Mouse (Mus musculus): Measurements from ENCODE around the gene Hyou1. TPM values are rescaled to one million over a fixed set of nuclear protein-coding genes. Genes with fewer than 3 reads are reported as not detected.
"Not testable (repeated sequence)": the region's sequence is repeated elsewhere in the genome, so short reads cannot be mapped to it uniquely, and the experiment has no call there.

The Hyou1 gene
- polyA plus RNA-seq, 2 experiments: 28.5 to 64.4 TPM

DNA sequence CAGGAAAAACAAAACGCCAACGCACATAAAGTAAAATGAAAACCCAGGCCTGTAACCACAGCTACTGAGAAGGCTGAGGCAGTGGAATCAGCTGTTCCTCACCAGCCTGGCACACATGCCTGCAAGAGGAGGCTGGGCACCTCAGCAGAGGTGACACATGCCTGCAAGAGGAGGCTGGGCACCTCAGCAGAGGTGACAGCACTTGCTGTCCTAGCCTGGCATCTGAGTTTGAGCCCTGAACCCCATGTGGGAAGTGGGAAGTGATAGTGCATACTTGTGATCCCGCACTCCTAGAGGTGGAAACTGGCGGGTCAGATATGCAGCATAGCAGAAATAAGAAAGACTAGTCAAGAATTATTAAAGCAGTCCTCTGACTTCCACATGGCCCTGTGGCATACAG, 27.9 kb upstream of the Hyou1 start:
- TF ChIP-seq POLR2A (IDR thresholded peaks at IDR 0.05; ENCODE audit: borderline replicate concordance, extremely low read depth, insufficient read depth, insufficient read length): no peak
- Histone ChIP-seq H3K27me3 (ENCODE audit: control insufficient read depth, insufficient read depth, low read length) (no peaks in the 10 kb centered on the region), H3K36me3 (ENCODE audit: control insufficient read depth, insufficient read depth, low read length) (peaks cover 97% of the 10 kb centered on the region), H3K27ac (replicated peaks; ENCODE audit: low read depth, low read length) (no peak overlapping the region), H3K4me2 (replicated peaks; ENCODE audit: low read depth, low read length, severe bottlenecking) (no peak overlapping the region), H3K4me1 (ENCODE audit: control insufficient read depth, insufficient read depth, low read length) (no peaks in the 10 kb centered on the region), H3K4me3 (replicated peaks; ENCODE audit: low read length) (no peak overlapping the region), H3K9me3 (ENCODE audit: control insufficient read depth, low read length) (no peaks in the 10 kb centered on the region), H3K9ac (ENCODE audit: low read depth, low read length, severe bottlenecking) (no peak overlapping the region)
- no peak for DNase-seq (ENCODE audit: low spot score)
- WGBS: 94% methylated on average over 4 of the region's 4 CpGs
- no peak for ATAC-seq (ENCODE audit: low FRiP score, low read depth)

DNA sequence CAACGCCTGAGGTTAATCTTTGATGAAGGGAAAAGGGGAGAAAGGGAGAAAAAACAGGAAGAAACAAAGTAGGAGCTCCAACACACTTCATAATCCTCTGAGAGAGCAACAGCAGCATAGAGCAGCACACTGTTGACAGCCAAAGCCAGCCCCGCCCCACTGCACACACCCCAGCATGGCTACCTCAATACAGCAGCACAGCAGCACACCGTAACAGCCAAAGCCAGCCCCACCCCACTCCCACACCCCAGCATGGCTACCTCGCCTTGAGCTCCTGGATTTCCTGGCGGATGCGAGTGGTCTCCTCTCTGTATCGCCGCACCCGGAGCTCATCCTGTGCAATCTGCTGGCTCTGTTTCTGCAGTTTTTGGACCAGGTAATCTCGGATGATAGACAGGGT, 27.0 kb upstream of the Hyou1 start:
- H3K4me1 ChIP-seq (ENCODE audit: control insufficient read depth, insufficient read depth, low read length): no peaks in the 10 kb centered on the region
- 92% methylated on average over 10 of the region's 10 CpGs for WGBS
- no peak overlapping the region for H3K4me2 ChIP-seq (replicated peaks; ENCODE audit: low read depth, low read length, severe bottlenecking)
- no peak overlapping the region for H3K27ac ChIP-seq (replicated peaks; ENCODE audit: low read depth, low read length)
- H3K4me3 ChIP-seq (replicated peaks; ENCODE audit: low read length): no peak overlapping the region
- no peaks in the 10 kb centered on the region for H3K9me3 ChIP-seq (ENCODE audit: control insufficient read depth, low read length)
- no peaks in the 10 kb centered on the region for H3K27me3 ChIP-seq (ENCODE audit: control insufficient read depth, insufficient read depth, low read length)
- H3K36me3 ChIP-seq (ENCODE audit: control insufficient read depth, insufficient read depth, low read length): peaks cover 98% of the 10 kb centered on the region
- TF ChIP-seq POLR2A (IDR thresholded peaks at IDR 0.05; ENCODE audit: borderline replicate concordance, extremely low read depth, insufficient read depth, insufficient read length): no peak
- ATAC-seq (ENCODE audit: low FRiP score, low read depth): no peak
- no peak for DNase-seq (ENCODE audit: low spot score)
- H3K9ac ChIP-seq (ENCODE audit: low read depth, low read length, severe bottlenecking): no peak overlapping the region

GRCm38 (mm10) chr9:44353142-44353541, 26.1 kb upstream of the Hyou1 start:
- 86% methylated on average over 6 of the region's 6 CpGs for WGBS
- no peak overlapping the region for H3K4me3 ChIP-seq (replicated peaks; ENCODE audit: low read length)
- DNase-seq (ENCODE audit: low spot score) (no peak), ATAC-seq (ENCODE audit: low FRiP score, low read depth) (no peak)
- H3K9me3 ChIP-seq (ENCODE audit: control insufficient read depth, low read length): no peaks in the 10 kb centered on the region
- no peaks in the 10 kb centered on the region for H3K27me3 ChIP-seq (ENCODE audit: control insufficient read depth, insufficient read depth, low read length)
- H3K9ac ChIP-seq (ENCODE audit: low read depth, low read length, severe bottlenecking): no peak overlapping the region
- no peak for TF ChIP-seq POLR2A (IDR thresholded peaks at IDR 0.05; ENCODE audit: borderline replicate concordance, extremely low read depth, insufficient read depth, insufficient read length)
- H3K27ac ChIP-seq (replicated peaks; ENCODE audit: low read depth, low read length): no peak overlapping the region
- H3K4me2 ChIP-seq (replicated peaks; ENCODE audit: low read depth, low read length, severe bottlenecking): no peak overlapping the region
- H3K36me3 ChIP-seq (ENCODE audit: control insufficient read depth, insufficient read depth, low read length): peaks cover 97% of the 10 kb centered on the region
- no peaks in the 10 kb centered on the region for H3K4me1 ChIP-seq (ENCODE audit: control insufficient read depth, insufficient read depth, low read length)

DNA sequence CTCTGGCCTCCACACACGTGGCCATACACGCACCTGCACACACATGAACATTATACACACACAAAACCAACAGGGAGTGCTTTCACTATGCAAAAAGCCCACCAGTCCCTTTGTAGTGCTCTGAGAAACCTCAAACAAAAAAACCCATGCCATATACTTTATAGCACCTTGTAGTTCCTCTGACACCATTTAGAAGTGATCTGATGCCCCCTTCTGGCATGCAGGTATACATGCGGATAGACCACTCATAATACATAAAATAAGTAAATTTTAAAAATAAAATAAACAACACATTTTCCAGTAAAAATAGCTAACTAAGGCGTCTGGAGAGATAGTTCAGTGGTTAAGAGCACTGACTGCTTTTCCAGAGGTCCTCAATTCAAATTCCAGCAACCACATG, 22.1 kb upstream of the Hyou1 start:
- H3K36me3 ChIP-seq (ENCODE audit: control insufficient read depth, insufficient read depth, low read length): peaks cover 72% of the 10 kb centered on the region
- 72% methylated on average over 4 of the region's 4 CpGs for WGBS
- DNase-seq (ENCODE audit: low spot score): no peak

DNA sequence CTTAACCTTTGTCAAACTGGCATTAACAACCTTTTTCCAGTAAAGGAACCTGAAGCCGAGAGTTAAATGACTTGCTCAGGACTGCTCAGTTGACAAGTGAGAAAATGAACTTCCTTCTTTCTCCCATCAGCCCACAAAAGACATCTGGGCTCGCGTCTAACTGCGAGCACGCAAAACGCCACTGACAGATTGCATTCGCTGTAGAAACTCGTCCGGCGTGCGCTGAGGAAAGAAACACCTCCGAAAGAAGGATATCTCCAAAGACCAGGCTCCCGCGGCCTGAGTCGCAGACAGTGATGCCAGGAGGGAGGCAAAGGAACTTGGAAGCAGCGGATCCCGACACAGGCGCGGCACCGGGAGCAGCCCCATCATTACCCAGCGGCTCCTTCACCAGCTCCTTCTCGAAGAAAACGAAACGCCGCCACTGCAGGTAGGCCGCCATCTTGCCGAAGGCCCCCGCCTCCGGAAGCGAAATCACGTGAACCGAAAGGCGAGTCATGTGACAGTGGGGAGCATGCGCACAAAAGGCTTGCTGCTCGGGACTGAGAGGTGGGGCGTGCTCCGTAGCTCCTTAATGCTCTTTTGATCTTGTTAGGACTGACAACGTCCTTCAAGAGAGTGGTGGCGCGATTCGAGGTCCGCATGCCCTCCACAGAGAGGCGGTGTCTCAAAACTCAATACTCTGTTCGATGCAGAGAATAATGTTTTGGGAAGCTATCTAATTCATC, 17.9 kb upstream of the Hyou1 start, which contains the start of gene Vps11:
Gene Vps11, minus strand, starts transcription at position 481 of the 728 bp plus-strand sequence.
- Histone ChIP-seq H3K36me3 (ENCODE audit: control insufficient read depth, insufficient read depth, low read length) (peaks cover 31% of the 10 kb centered on the region), H3K4me1 (ENCODE audit: control insufficient read depth, insufficient read depth, low read length) (peaks cover 6% of the 10 kb centered on the region; the same call in 1 of the 2 replicates), H3K9me3 (ENCODE audit: control insufficient read depth, low read length) (no peaks in the 10 kb centered on the region), H3K9ac (ENCODE audit: low read depth, low read length, severe bottlenecking) (peak within 1 kb of the TSS; percentile 75), H3K27me3 (ENCODE audit: control insufficient read depth, insufficient read depth, low read length) (no peaks in the 10 kb centered on the region), H3K27ac (replicated peaks; ENCODE audit: low read depth, low read length) (0 out of 2 replicates have a peak within 1 kb of the TSS, but pooled peaks have one; percentile 30), H3K4me2 (replicated peaks; ENCODE audit: low read depth, low read length, severe bottlenecking) (peak within 1 kb of the TSS; percentile 72), H3K4me3 (replicated peaks; ENCODE audit: low read length) (peak within 1 kb of the TSS; percentile 87)
- DNase-seq (ENCODE audit: low spot score) (peak; percentile 96), ATAC-seq (ENCODE audit: low FRiP score, low read depth) (peak; percentile 95)
- TF ChIP-seq POLR2A (IDR thresholded peaks at IDR 0.05; ENCODE audit: borderline replicate concordance, extremely low read depth, insufficient read depth, insufficient read length): peak; percentile 49; the same call in 1 of the 2 replicates
- WGBS: under 1% methylated on average over 44 of the region's 44 CpGs

More for the DNA sequence above, 22.1 kb upstream of the Hyou1 start:
- Histone ChIP-seq H3K9me3 (ENCODE audit: control insufficient read depth, low read length) (no peaks in the 10 kb centered on the region), H3K27ac (replicated peaks; ENCODE audit: low read depth, low read length) (no peak overlapping the region), H3K4me1 (ENCODE audit: control insufficient read depth, insufficient read depth, low read length) (peaks cover 6% of the 10 kb centered on the region; the same call in 1 of the 2 replicates), H3K4me2 (replicated peaks; ENCODE audit: low read depth, low read length, severe bottlenecking) (no peak overlapping the region), H3K9ac (ENCODE audit: low read depth, low read length, severe bottlenecking) (no peak overlapping the region), H3K4me3 (replicated peaks; ENCODE audit: low read length) (no peak overlapping the region), H3K27me3 (ENCODE audit: control insufficient read depth, insufficient read depth, low read length) (no peaks in the 10 kb centered on the region)
- no peak for ATAC-seq (ENCODE audit: low FRiP score, low read depth)
- TF ChIP-seq POLR2A (IDR thresholded peaks at IDR 0.05; ENCODE audit: borderline replicate concordance, extremely low read depth, insufficient read depth, insufficient read length): no peak

DNA sequence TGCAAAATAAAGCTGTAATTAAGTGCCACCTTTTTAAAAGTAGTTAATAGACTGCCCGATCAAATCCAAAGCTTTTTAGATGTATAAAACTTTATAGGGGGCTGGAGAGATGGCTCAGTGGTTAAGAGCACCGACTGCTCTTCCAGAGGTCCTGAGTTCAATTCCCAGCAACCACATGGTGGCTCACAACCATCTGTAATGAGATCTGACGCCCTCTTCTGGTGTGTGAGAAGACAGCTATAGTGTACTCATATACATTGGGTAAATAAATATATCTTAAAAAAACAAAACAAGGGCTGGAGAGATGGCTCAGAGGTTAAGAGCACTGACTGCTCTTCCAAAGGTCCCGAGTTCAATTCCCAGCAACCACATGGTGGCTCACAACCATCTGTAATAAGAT, 17.4 kb upstream of the Hyou1 start:
- DNase-seq (ENCODE audit: low spot score); H3K4me1 ChIP-seq (ENCODE audit: control insufficient read depth, insufficient read depth, low read length); H3K9me3 ChIP-seq (ENCODE audit: control insufficient read depth, low read length); H3K27me3 ChIP-seq (ENCODE audit: control insufficient read depth, insufficient read depth, low read length): not testable (repeated sequence)
- Histone ChIP-seq H3K4me3 (replicated peaks; ENCODE audit: low read length) (peak overlapping the region; percentile 87), H3K36me3 (ENCODE audit: control insufficient read depth, insufficient read depth, low read length) (peaks cover 25% of the 10 kb centered on the region), H3K4me2 (replicated peaks; ENCODE audit: low read depth, low read length, severe bottlenecking) (peak overlapping the region; percentile 72), H3K9ac (ENCODE audit: low read depth, low read length, severe bottlenecking) (0 out of 2 replicates have a peak overlapping the region, but pooled peaks have one; percentile 75), H3K27ac (replicated peaks; ENCODE audit: low read depth, low read length) (0 out of 2 replicates have a peak overlapping the region, but pooled peaks have one; percentile 9)
- 33% methylated on average over 4 of the region's 4 CpGs for WGBS
- ATAC-seq (ENCODE audit: low FRiP score, low read depth): peak; percentile 45; the same call in 1 of the 2 replicates
